Mouse (Mus musculus) kidney, adult 2 months (tissue): ENCODE results near the gene Mrps34.

Experiments used
- CTCF ChIP-seq: fragments of 200-500 bp; conservative IDR thresholded peaks from 2 replicates; pipeline ENCODE4 v1.5.1; 2011; ENCODE audit warnings: low read depth, mild to moderate bottlenecking, control low read depth, low read length, moderate library complexity, mixed read lengths; ENCODE audit not compliant: insufficient read depth, insufficient read length
- POLR2A ChIP-seq: fragments of 200-500 bp; IDR thresholded peaks from one replicate; pipeline ENCODE4 v1.6.1; 2011; ENCODE audit warnings: low read depth, low read length, control low read depth

- TF ChIP-seq POLR2A = no peak
- TF ChIP-seq CTCF = no peak
Measured at GRCm38 (mm10) chr17:24923246-24923645, 28.3 kb downstream of the Mrps34 start.
